Comparison of ENCODE assay signal across 7 mouse cellular contexts in genomic region chr13:100863914-100864313, GRCm38 (mm10). TPM values are rescaled to one million over a fixed set of nuclear protein-coding genes. Genes with fewer than 3 reads are reported as not detected.
A peak's percentile ranks its signal among the peaks of the same experiment; 100 is the strongest.
DNase-seq lines count a peak whose midpoint lies in the region; ATAC-seq and TF ChIP-seq lines count a peak whose summit lies in the region.
"Not testable (repeated sequence)": the region's sequence is repeated elsewhere in the genome, so short reads cannot be mapped to it uniquely, and the experiment has no call there.

No protein-coding gene starts in this region.

- peak overlapping the region; percentile 64 for H3K4me2 ChIP-seq in liver, embryonic 12.5 days
- peak overlapping the region; percentile 75 for H3K4me2 ChIP-seq in liver, embryonic 14.5 days (ENCODE audit: low read depth)
- H3K4me2 ChIP-seq in liver, embryonic 16.5 days (ENCODE audit: low read depth, low read length) = peak overlapping the region; percentile 55; the same call in 1 of the 2 replicates

- peak; percentile 33 for DNase-seq in MEL-GATA-1-ER (ENCODE audit: extremely low read depth, low read depth)
- DNase-seq in c-Kit-positive CD71-positive TER-119-positive erythroid progenitor cells, embryonic 14.5 days (ENCODE audit: low spot score) = peak; percentile 53
- DNase-seq in liver = peak; percentile 82
- peak in 2 of 3 experiments; percentile 39 to 44 for DNase-seq in liver, embryonic 14.5 days (ENCODE audit: low read depth in 3 of 3, low spot score in 3 of 3)

- not testable (repeated sequence) for H3K36me3 ChIP-seq in liver, embryonic 12.5 days; liver, embryonic 14.5 days (replicated peaks; ENCODE audit: control insufficient read depth, insufficient read depth, low read depth); liver, embryonic 16.5 days (ENCODE audit: control insufficient read depth, insufficient read depth)

- H3K27me3 ChIP-seq in liver, embryonic 12.5 days (replicated peaks); liver, embryonic 14.5 days (ENCODE audit: control insufficient read depth, insufficient read depth, low read length); liver, embryonic 16.5 days (ENCODE audit: control insufficient read depth, insufficient read depth, low read depth, low read length): not testable (repeated sequence)

- peak; percentile 79 for TF ChIP-seq EP300 in liver, embryonic 14.5 days (IDR thresholded peaks at IDR 0.05; ENCODE audit: low read depth)

- H3K4me1 ChIP-seq in liver, embryonic 12.5 days = peaks cover 87% of the 10 kb centered on the region
- H3K4me1 ChIP-seq in liver, embryonic 14.5 days (replicated peaks; ENCODE audit: control insufficient read depth in 2 of 2, insufficient read depth in 2 of 2, low read length in 1 of 2) = peaks cover 52 to 65% of the 10 kb centered on the region in 2 experiments
- H3K4me1 ChIP-seq in liver, embryonic 16.5 days (ENCODE audit: control insufficient read depth, low read depth, low read length) = peaks cover 44% of the 10 kb centered on the region

- not testable (repeated sequence) for TF ChIP-seq CTCF in liver, embryonic 14.5 days (IDR thresholded peaks at IDR 0.05; ENCODE audit: low read depth)

- peak; percentile 76 for ATAC-seq in liver, embryonic 12.5 days
- peak; percentile 71 for ATAC-seq in liver, embryonic 14.5 days (ENCODE audit: insufficient read depth)
- ATAC-seq in liver, embryonic 16.5 days (ENCODE audit: low read depth) = peak; percentile 60
- ATAC-seq in megakaryocyte-erythroid progenitor cell, adult 5-6 weeks (replicated peaks; ENCODE audit: low FRiP score, low TSS enrichment, poor library complexity, severe bottlenecking) = 0 out of 2 replicates have a peak, but pooled peaks have one; percentile 42

- peak overlapping the region; percentile 51 for H3K4me3 ChIP-seq in liver, embryonic 12.5 days
- peak overlapping the region; percentile 39 to 51; a peak in 3 of 4 replicates for H3K4me3 ChIP-seq in liver, embryonic 14.5 days (ENCODE audit: insufficient read depth in 1 of 2, low read depth in 2 of 2, low read length in 2 of 2)
- H3K4me3 ChIP-seq in liver, embryonic 16.5 days (ENCODE audit: low read depth, low read length) = peak overlapping the region; percentile 53

- H3K9me3 ChIP-seq in liver, embryonic 12.5 days (replicated peaks); liver, embryonic 14.5 days (ENCODE audit: control insufficient read depth, low read length); liver, embryonic 16.5 days (replicated peaks; ENCODE audit: control insufficient read depth, low read length): not testable (repeated sequence)

- H3K9ac ChIP-seq in liver, embryonic 12.5 days = peak overlapping the region; percentile 60
- peak overlapping the region; percentile 61 for H3K9ac ChIP-seq in liver, embryonic 14.5 days (replicated peaks)
- not testable (repeated sequence) for H3K9ac ChIP-seq in liver, embryonic 16.5 days (ENCODE audit: low read depth, low read length)

- peak overlapping the region; percentile 89 for H3K27ac ChIP-seq in liver, embryonic 12.5 days
- peak overlapping the region; percentile 70 for H3K27ac ChIP-seq in liver, embryonic 14.5 days
- peak overlapping the region; percentile 84 for H3K27ac ChIP-seq in liver, embryonic 16.5 days (ENCODE audit: low read length)

- WGBS in liver, embryonic 12.5 days (ENCODE audit: insufficient replicate concordance) = 29% methylated on average over 1 of the region's 1 CpGs
- 17% methylated on average over 1 of the region's 1 CpGs for WGBS in liver, embryonic 14.5 days (ENCODE audit: insufficient replicate concordance)
- WGBS in liver, embryonic 16.5 days (ENCODE audit: insufficient replicate concordance) = 23% methylated on average over 1 of the region's 1 CpGs

RNA-seq across cellular contexts. Expression of gene Slc30a5, which starts 30.7 kb away (rescaled TPM):
- polyA plus RNA-seq in liver, embryonic 12.5 days (2016; fragmentation: Nextera tagmentation; extraction: Ambion mirVana) = 40.8 and 45.1 TPM in 2 replicates
- polyA plus RNA-seq in liver, embryonic 14.5 days (2012; rRNA removed) = 15.6 and 20.6 TPM in 2 replicates
- 27.4 and 30.4 TPM in 2 replicates for polyA plus RNA-seq in liver, embryonic 14.5 days (2014; fragmentation: Nextera tagmentation; extraction: Ambion mirVana)
- 21.2 and 22.3 TPM in 2 replicates for polyA plus RNA-seq in liver, embryonic 16.5 days (2015; fragmentation: Nextera tagmentation; extraction: Ambion mirVana)
- total RNA-seq in megakaryocyte-erythroid progenitor cell, adult 5-6 weeks (2014; fragmentation: Nextera tagmentation) = 48.1 and 53.9 TPM in 2 replicates
- total RNA-seq in megakaryocyte-erythroid progenitor cell, adult 5-6 weeks (2017) = 83.5 and 95.2 TPM in 2 replicates

Comparison
In these comparisons a context has a peak if more than half of its experiments do, and no peak if none do; other contexts are left out.
1. Peak in every context shown above with its lines: DNase-seq, ATAC-seq, H3K4me3 ChIP-seq and H3K27ac ChIP-seq.